Mouse (Mus musculus) retina, postnatal 7 days (tissue): Measurements from ENCODE around the gene Cacna1c.

Source experiments
- DNase-seq: peaks from one replicate; pipeline ENCODE4 v3.0.0-alpha.2; 2012; ENCODE audit warnings: low read depth, low spot score

Gene Cacna1c

GRCm38 (mm10) chr6:118923926-118924325 is 272.3 kb downstream of the Cacna1c start:
- no peak for DNase-seq

GRCm38 (mm10) chr6:118923212-118923577 is 273.0 kb downstream of the Cacna1c start:
- DNase-seq: no peak

- DNase-seq: peak; percentile 57
These were observed 273.6 kb downstream of the Cacna1c start for GRCm38 (mm10) chr6:118922328-118923211.

GRCm38 (mm10) chr6:118908176-118908575 is 288.0 kb downstream of the Cacna1c start:
- no peak for DNase-seq

GRCm38 (mm10) chr6:118907704-118908103 is 288.5 kb downstream of the Cacna1c start:
- DNase-seq: no peak

GRCm38 (mm10) chr6:118906878-118907277 is 289.3 kb downstream of the Cacna1c start:
- no peak for DNase-seq

- no peak for DNase-seq
These were observed 296.5 kb downstream of the Cacna1c start for GRCm38 (mm10) chr6:118899688-118900087.

- DNase-seq: no peak
These were observed 299.1 kb downstream of the Cacna1c start for GRCm38 (mm10) chr6:118897101-118897500.

GRCm38 (mm10) chr6:118894043-118894442 is 302.2 kb downstream of the Cacna1c start:
- DNase-seq: no peak

- no peak for DNase-seq
These were observed 306.8 kb downstream of the Cacna1c start for GRCm38 (mm10) chr6:118889441-118889840.

- DNase-seq: no peak
These were observed 309.2 kb downstream of the Cacna1c start for GRCm38 (mm10) chr6:118887032-118887431.

GRCm38 (mm10) chr6:118884961-118885360 is 311.3 kb downstream of the Cacna1c start:
- DNase-seq: no peak

GRCm38 (mm10) chr6:118884073-118884551 is 312.1 kb downstream of the Cacna1c start:
- DNase-seq: no peak

- no peak for DNase-seq
These were observed 320.0 kb downstream of the Cacna1c start for GRCm38 (mm10) chr6:118876204-118876603.

- no peak for DNase-seq
These were observed 325.9 kb downstream of the Cacna1c start for GRCm38 (mm10) chr6:118870241-118870841.

GRCm38 (mm10) chr6:118867384-118867783 is 328.8 kb downstream of the Cacna1c start:
- no peak for DNase-seq

- no peak for DNase-seq
These were observed 329.3 kb downstream of the Cacna1c start for GRCm38 (mm10) chr6:118866889-118867288.

- no peak for DNase-seq
These were observed 330.3 kb downstream of the Cacna1c start for GRCm38 (mm10) chr6:118865777-118866380.

GRCm38 (mm10) chr6:118864696-118865620 is 331.3 kb downstream of the Cacna1c start:
- no peak for DNase-seq

GRCm38 (mm10) chr6:118862727-118863126 is 333.5 kb downstream of the Cacna1c start:
- no peak for DNase-seq

GRCm38 (mm10) chr6:118862091-118862490 is 334.1 kb downstream of the Cacna1c start:
- DNase-seq: no peak
